Mouse (Mus musculus) kidney, embryonic 15.5 days (tissue): Measurements from ENCODE around the gene Gm12248. TPM values are rescaled to one million over a fixed set of nuclear protein-coding genes. Genes with fewer than 3 reads are reported as not detected.

Experiments
- ATAC-seq: fragments of 200-750 bp; cut with Nextera tagmentation; replicated peaks from 2 replicates; pipeline ENCODE4 v1.8.0; 2017; ENCODE audit warnings: moderate TSS enrichment; ENCODE audit not compliant: low FRiP score
- H3K27ac ChIP-seq: fragments of 300-500 bp; sonication (generic); 2 replicates; pipeline ENCODE4 v1.5.1; 2015; ENCODE audit warnings: mild to moderate bottlenecking, inconsistent platforms
- H3K27me3 ChIP-seq: fragments of 300-500 bp; sonication (generic); 2 replicates; pipeline ENCODE4 v1.6.1; 2015; ENCODE audit warnings: inconsistent platforms
- H3K36me3 ChIP-seq: fragments of 300-500 bp; sonication (generic); 2 replicates; pipeline ENCODE4 v1.6.1; 2015; ENCODE audit warnings: inconsistent platforms
- H3K4me1 ChIP-seq: fragments of 300-500 bp; sonication (generic); 2 replicates; pipeline ENCODE4 v1.6.1; 2015; ENCODE audit warnings: inconsistent platforms
- H3K4me2 ChIP-seq: fragments of 300-500 bp; sonication (generic); 2 replicates; pipeline ENCODE4 v1.6.1; 2015; ENCODE audit warnings: moderate library complexity, mild to moderate bottlenecking, inconsistent platforms
- H3K4me3 ChIP-seq: fragments of 300-500 bp; sonication (generic); replicated peaks from 2 replicates; pipeline ENCODE4 v1.5.1; 2015; ENCODE audit warnings: mild to moderate bottlenecking, inconsistent platforms
- H3K9ac ChIP-seq: fragments of 300-500 bp; sonication (generic); 2 replicates; pipeline ENCODE4 v1.6.1; 2015; ENCODE audit warnings: mild to moderate bottlenecking, inconsistent platforms
- H3K9me3 ChIP-seq: fragments of 300-500 bp; sonication (generic); replicated peaks from 2 replicates; pipeline ENCODE4 v1.6.1; 2016; ENCODE audit warnings: inconsistent platforms
- WGBS: fragments of 180-500 bp; shearing (Covaris S2); methylation state at CpG from one replicate; pipeline ENCODE4 v1.1.7; 2015; ENCODE audit warnings: mixed read lengths; 5-methylcytosine and 5-hydroxymethylcytosine counted together
- polyA plus RNA-seq: library from polyadenylated mRNA; unstranded; fragments of >200 nt; fragmentation: Nextera tagmentation; extraction: Ambion mirVana; gene quantifications from 2 replicates; pipeline ENCODE4 v1.2.1, GENCODE M21; 2015

The Gm12248 gene
- polyA plus RNA-seq, 1 experiment from 2014 or later, result 0.21 TPM

- no peak for ATAC-seq
- Histone ChIP-seq H3K9ac (no peak overlapping the region), H3K9me3 (no peaks in the 10 kb centered on the region), H3K27me3 (no peaks in the 10 kb centered on the region), H3K36me3 (0 out of 2 replicates have a peak, but pooled peaks cover 3% of the 10 kb centered on the region), H3K4me1 (peaks cover 31% of the 10 kb centered on the region), H3K4me2 (no peak overlapping the region), H3K4me3 (no peak overlapping the region), H3K27ac (0 out of 2 replicates have a peak overlapping the region, but pooled peaks have one; percentile 24)
- WGBS, result 35% methylated on average over 3 of the region's 3 CpGs
Measured at GRCm38 (mm10) chr11:58026337-58026736, 66.6 kb downstream of the Gm12248 start.

DNA sequence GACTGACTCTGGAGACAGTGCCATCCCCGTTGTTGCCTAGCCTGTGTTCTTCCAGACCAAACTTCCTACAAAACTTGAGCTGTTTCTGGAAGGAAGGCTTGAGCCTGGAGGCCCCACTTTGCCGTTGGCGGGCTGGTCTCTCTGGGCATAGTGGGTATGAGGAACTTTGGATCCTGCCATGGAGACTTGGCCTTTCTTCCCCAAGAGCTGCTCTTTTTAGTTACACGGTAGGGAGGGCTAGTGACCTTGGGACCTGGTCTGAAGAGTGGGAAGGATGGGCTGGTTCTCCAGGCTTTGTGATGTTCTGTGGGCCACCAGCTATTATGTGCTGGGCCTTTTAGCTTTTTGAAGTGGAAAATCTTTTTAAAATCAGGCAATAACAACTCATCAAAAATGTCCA lies 67.1 kb downstream of the Gm12248 start:
- 79% methylated on average over 4 of the region's 4 CpGs for WGBS
- H3K27me3 ChIP-seq, result no peaks in the 10 kb centered on the region
- no peak for ATAC-seq
- peaks cover 31% of the 10 kb centered on the region for H3K4me1 ChIP-seq
- 0 out of 2 replicates have a peak, but pooled peaks cover 3% of the 10 kb centered on the region for H3K36me3 ChIP-seq
- no peak overlapping the region for H3K9ac ChIP-seq
- no peak overlapping the region for H3K4me3 ChIP-seq
- no peak overlapping the region for H3K4me2 ChIP-seq
- 0 out of 2 replicates have a peak overlapping the region, but pooled peaks have one; percentile 24 for H3K27ac ChIP-seq
- no peaks in the 10 kb centered on the region for H3K9me3 ChIP-seq

- Histone ChIP-seq H3K9me3 (no peaks in the 10 kb centered on the region), H3K27me3 (no peaks in the 10 kb centered on the region), H3K4me3 (no peak overlapping the region), H3K4me1 (peaks cover 37% of the 10 kb centered on the region), H3K9ac (no peak overlapping the region), H3K4me2 (no peak overlapping the region), H3K27ac (no peak overlapping the region), H3K36me3 (0 out of 2 replicates have a peak, but pooled peaks cover 3% of the 10 kb centered on the region)
- WGBS, result 92% methylated on average over 2 of the region's 2 CpGs
- ATAC-seq, result no peak
Measured at GRCm38 (mm10) chr11:58024671-58025070, 68.3 kb downstream of the Gm12248 start.

DNA sequence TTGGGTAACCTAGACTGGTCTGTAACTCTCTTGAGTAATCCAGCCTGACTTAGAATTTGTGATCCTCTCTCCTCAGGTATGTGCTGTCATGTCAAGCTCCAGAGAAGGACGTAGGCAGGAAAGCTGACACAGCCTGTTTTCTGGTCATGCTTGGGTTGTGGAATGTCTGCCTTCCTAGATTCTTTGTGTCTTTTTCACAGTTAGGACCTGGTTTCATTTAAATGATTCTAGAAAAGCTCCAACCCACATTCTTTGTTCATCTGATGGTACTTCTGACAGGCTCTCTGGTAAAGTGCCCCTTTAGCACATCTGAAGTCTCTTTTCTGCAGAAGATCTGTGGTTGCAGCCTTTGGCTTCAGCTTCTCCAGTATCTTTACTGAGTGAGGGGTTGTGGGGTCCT lies 68.7 kb downstream of the Gm12248 start:
- no peak overlapping the region for H3K27ac ChIP-seq

DNA sequence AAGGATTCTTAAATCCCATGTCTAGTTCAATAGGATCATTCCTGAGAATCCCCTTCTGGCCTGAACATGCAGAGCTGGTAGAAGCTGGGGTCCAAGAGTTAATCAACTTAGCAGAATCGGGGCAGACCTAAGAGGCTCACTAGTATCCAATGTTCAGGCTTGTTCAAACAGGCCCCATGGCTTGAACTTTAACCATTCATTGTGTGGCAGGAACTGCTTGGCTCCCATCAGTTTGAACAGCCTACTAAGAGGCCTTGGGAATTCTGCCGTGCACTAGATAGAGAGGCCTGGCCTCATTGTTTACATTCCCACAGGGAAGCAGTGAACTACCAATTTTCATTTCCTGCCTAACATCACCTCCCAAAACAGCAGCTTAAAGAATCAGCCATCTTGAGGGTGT lies 71.3 kb downstream of the Gm12248 start:
- Histone ChIP-seq H3K4me1 (peaks cover 55% of the 10 kb centered on the region), H3K9me3 (no peaks in the 10 kb centered on the region), H3K27ac (no peak overlapping the region), H3K4me2 (no peak overlapping the region), H3K4me3 (no peak overlapping the region), H3K9ac (no peak overlapping the region), H3K36me3 (no peaks in the 10 kb centered on the region), H3K27me3 (no peaks in the 10 kb centered on the region)
- WGBS, result 19% methylated on average over 2 of the region's 2 CpGs
- no peak for ATAC-seq

More for the DNA sequence above, 68.7 kb downstream of the Gm12248 start:
- Histone ChIP-seq H3K9ac (no peak overlapping the region), H3K36me3 (0 out of 2 replicates have a peak, but pooled peaks cover 3% of the 10 kb centered on the region), H3K4me2 (no peak overlapping the region), H3K4me1 (peaks cover 37% of the 10 kb centered on the region), H3K9me3 (no peaks in the 10 kb centered on the region), H3K4me3 (no peak overlapping the region), H3K27me3 (no peaks in the 10 kb centered on the region)
- WGBS, result 41% methylated on average over 1 of the region's 1 CpGs
- ATAC-seq, result no peak

DNA sequence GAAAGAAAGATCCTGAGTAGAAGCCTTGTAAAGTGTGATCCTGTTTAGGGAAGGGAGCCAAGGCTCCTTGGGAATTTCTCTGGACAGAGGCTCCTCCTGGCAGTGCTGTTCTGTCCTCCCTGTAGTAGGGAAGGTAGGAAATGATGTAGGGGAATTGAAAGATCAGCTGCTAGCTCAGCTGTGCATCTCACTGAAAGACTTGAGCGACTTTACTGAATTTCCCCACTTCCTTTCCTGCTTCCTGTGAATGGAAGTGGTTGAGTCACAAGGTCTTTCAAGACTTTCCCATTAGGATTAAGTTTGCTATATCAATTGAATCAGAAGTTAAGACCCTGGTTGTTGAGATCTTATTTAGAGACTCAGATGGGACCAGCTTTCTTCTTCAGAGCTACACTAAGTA lies 71.8 kb downstream of the Gm12248 start:
- Histone ChIP-seq H3K4me2 (no peak overlapping the region), H3K36me3 (no peaks in the 10 kb centered on the region), H3K9ac (no peak overlapping the region), H3K4me1 (peaks cover 61% of the 10 kb centered on the region), H3K4me3 (no peak overlapping the region), H3K27ac (0 out of 2 replicates have a peak overlapping the region, but pooled peaks have one; percentile 5), H3K27me3 (no peaks in the 10 kb centered on the region), H3K9me3 (no peaks in the 10 kb centered on the region)
- 54% methylated on average over 1 of the region's 1 CpGs for WGBS
- ATAC-seq, result no peak

DNA sequence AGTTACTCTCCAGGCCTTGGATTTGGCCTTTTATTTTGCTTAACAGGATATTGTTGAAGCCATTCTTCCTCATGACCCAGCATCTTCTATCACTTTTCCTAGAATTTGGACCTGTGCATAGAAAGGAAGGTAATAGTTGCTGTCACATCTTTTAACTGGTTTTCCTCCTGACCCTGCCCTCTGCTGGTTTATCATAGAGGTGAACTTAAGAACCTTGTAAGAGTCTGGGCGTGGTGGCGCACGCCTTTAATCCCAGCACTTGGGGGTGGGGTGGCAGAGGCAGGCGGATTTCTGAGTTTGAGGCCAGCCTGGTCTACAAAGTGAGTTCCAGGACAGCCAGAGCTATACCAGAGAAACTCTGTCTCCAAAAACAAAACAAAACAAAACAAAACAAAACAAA lies 74.2 kb downstream of the Gm12248 start:
- Histone ChIP-seq H3K9me3 (no peaks in the 10 kb centered on the region), H3K27ac (no peak overlapping the region), H3K27me3 (no peaks in the 10 kb centered on the region), H3K4me3 (no peak overlapping the region), H3K9ac (no peak overlapping the region), H3K4me1 (peaks cover 66% of the 10 kb centered on the region), H3K36me3 (no peaks in the 10 kb centered on the region), H3K4me2 (no peak overlapping the region)
- ATAC-seq, result no peak
- WGBS, result 84% methylated on average over 4 of the region's 4 CpGs

DNA sequence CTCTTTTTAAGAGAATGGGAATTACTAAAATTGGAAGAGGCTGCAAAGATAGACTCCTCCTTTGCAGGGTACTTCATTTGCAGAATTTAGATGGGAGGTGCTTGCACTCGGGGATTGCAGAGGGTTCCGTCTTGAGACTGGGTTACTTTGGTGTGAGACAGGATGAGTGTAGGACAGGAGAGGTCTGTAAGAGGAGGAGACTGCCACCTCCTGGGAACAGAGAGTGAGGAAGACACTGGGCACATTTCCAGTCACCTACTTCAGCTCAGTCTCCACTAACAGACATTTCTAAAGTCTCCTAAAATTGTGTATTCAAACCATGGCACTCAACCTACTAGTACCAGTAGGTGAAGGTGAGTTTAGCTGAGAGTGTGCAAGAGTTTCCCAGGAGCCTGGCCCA lies 74.6 kb downstream of the Gm12248 start:
- H3K9me3 ChIP-seq, result no peaks in the 10 kb centered on the region
- WGBS, result 60% methylated on average over 2 of the region's 2 CpGs
- H3K4me2 ChIP-seq, result no peak overlapping the region
- H3K4me3 ChIP-seq, result no peak overlapping the region
- H3K9ac ChIP-seq, result no peak overlapping the region
- no peaks in the 10 kb centered on the region for H3K27me3 ChIP-seq
- 0 out of 2 replicates have a peak overlapping the region, but pooled peaks have one; percentile 37 for H3K27ac ChIP-seq
- no peak for ATAC-seq
- H3K36me3 ChIP-seq, result no peaks in the 10 kb centered on the region
- peaks cover 67% of the 10 kb centered on the region for H3K4me1 ChIP-seq

DNA sequence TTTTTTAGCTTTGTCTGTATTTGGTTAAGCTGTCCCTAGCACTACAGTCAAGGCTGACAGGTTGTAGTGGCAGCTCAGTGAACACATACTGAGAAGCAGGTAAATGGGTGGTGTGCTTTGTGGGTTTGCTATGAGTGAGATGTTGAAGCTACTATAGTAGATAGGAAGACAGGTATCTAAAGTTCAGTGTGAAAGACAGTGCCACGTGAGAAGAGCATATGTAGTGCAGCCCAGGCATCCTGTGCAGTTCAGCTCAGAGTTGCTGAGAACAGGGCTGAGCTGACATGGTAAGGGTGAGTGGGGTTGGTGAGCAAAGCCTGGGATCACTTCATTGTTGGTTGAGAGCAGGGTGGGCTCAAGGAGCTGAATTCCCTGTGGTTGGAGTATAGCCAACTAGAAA lies 75.5 kb downstream of the Gm12248 start:
- H3K9me3 ChIP-seq, result no peaks in the 10 kb centered on the region
- H3K9ac ChIP-seq, result no peak overlapping the region
- ATAC-seq, result no peak
- 49% methylated on average over 1 of the region's 1 CpGs for WGBS
- no peak overlapping the region for H3K4me3 ChIP-seq
- H3K4me2 ChIP-seq, result 0 out of 2 replicates have a peak overlapping the region, but pooled peaks have one; percentile 3
- peaks cover 67% of the 10 kb centered on the region for H3K4me1 ChIP-seq
- H3K36me3 ChIP-seq, result no peaks in the 10 kb centered on the region
- no peaks in the 10 kb centered on the region for H3K27me3 ChIP-seq
- H3K27ac ChIP-seq, result peak overlapping the region; percentile 45

DNA sequence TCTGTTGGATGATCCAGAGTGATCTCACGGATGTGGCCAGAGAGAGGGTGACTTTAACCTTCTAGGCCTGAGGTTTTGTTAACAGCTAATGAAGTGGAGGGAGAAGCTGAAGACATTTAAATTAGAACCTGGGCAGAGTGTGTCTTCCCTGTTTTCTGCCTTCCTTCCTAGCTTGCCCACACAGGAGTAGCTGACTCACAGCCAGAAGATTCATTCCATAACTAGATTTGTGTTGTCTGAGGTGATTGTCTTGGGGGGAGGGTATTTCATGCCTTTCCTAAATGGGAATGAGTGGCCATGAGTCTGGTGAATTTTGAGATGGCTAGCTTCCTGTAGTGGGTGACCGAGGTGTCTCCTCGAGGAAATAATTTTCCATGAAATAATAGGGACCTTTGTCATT lies 76.6 kb downstream of the Gm12248 start:
- WGBS, result 27% methylated on average over 3 of the region's 3 CpGs
- Histone ChIP-seq H3K4me1 (peaks cover 67% of the 10 kb centered on the region), H3K4me3 (no peak overlapping the region), H3K27me3 (no peaks in the 10 kb centered on the region), H3K36me3 (no peaks in the 10 kb centered on the region), H3K9ac (no peak overlapping the region), H3K9me3 (no peaks in the 10 kb centered on the region), H3K4me2 (0 out of 2 replicates have a peak overlapping the region, but pooled peaks have one; percentile 3), H3K27ac (peak overlapping the region; percentile 45)
- no peak for ATAC-seq

DNA sequence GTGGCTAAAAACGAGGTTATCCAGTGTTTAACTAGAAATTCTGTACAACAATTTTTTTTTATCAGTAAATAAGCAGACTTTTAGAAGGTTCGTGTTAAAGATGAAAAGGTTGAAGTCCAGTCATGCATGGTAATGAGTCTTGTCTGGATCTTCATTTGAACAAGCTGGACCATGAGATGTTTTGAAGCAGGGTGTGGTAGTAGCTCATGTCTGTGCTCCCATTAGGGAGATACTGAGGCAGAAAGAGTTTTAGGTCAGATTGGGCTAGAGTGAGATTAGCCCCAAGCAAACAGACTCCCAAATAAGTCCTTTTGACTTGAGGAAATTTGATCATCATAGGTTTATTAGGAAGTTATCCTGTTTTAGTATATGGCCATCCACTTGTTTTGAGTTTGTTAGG lies 77.6 kb downstream of the Gm12248 start:
- Histone ChIP-seq H3K27ac (no peak overlapping the region), H3K4me1 (peaks cover 66% of the 10 kb centered on the region), H3K9me3 (no peaks in the 10 kb centered on the region), H3K9ac (no peak overlapping the region), H3K27me3 (no peaks in the 10 kb centered on the region), H3K36me3 (no peaks in the 10 kb centered on the region), H3K4me2 (no peak overlapping the region), H3K4me3 (no peak overlapping the region)
- 41% methylated on average over 2 of the region's 2 CpGs for WGBS
- ATAC-seq, result no peak

DNA sequence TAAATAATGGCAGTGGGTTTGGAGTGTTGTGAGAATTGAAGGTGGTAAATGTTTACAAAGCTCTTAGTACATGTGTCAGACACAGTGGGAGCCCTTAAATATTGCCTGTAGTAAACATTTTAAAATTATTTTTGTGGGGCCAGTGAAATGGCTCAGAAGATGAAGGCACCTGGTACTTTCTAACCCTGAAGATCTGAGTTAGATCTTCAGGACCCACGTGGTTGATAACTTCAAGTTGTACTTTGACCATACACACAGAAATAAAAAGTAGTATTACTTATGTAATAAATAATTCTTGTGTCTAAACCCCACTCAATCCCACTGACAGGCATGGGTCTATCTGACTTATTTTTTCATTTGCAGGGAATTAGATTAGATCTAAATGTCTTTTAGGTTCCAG lies 78.3 kb downstream of the Gm12248 start:
- no peaks in the 10 kb centered on the region for H3K9me3 ChIP-seq
- ATAC-seq, result no peak
- H3K4me3 ChIP-seq, result no peak overlapping the region
- H3K27ac ChIP-seq, result no peak overlapping the region
- no peaks in the 10 kb centered on the region for H3K36me3 ChIP-seq
- H3K9ac ChIP-seq, result no peak overlapping the region
- H3K27me3 ChIP-seq, result no peaks in the 10 kb centered on the region
- no peak overlapping the region for H3K4me2 ChIP-seq
- H3K4me1 ChIP-seq, result peaks cover 66% of the 10 kb centered on the region
- 72% methylated on average over 1 of the region's 1 CpGs for WGBS
